Mouse (Mus musculus) spleen, adult 2 months (tissue): ENCODE data around the gene Ntm.

Experiments
- CTCF ChIP-seq: fragments of 200-500 bp; IDR thresholded peaks from 2 replicates; pipeline ENCODE4 v1.5.1; 2011; ENCODE audit warnings: mild to moderate bottlenecking, inconsistent platforms; ENCODE audit not compliant: insufficient read depth, insufficient read length, insufficient replicate concordance; ENCODE audit errors: extremely low read depth
- POLR2A ChIP-seq: fragments of 200-500 bp; IDR thresholded peaks from 2 replicates; pipeline ENCODE4 v1.6.1; 2011; ENCODE audit warnings: low read depth, low read length, inconsistent platforms

GRCm38 (mm10) chr9:29881614-29882013 lies 81.3 kb downstream of the Ntm start:
- TF ChIP-seq CTCF: no peak
- TF ChIP-seq POLR2A: no peak
